Mouse (Mus musculus) erythroblast, embryonic 14.5 days (primary cell): ENCODE results near the gene Pias1.

Experiments used
- GATA1 ChIP-seq: IDR thresholded peaks from 2 replicates; pipeline ENCODE4 v1.6.1; 2012; ENCODE audit warnings: low read length, inconsistent platforms, mixed read lengths
- TAL1 ChIP-seq: IDR thresholded peaks from 3 replicates; pipeline ENCODE4 v1.6.1; 2012; ENCODE audit warnings: low read length, inconsistent platforms, mixed read lengths

DNA sequence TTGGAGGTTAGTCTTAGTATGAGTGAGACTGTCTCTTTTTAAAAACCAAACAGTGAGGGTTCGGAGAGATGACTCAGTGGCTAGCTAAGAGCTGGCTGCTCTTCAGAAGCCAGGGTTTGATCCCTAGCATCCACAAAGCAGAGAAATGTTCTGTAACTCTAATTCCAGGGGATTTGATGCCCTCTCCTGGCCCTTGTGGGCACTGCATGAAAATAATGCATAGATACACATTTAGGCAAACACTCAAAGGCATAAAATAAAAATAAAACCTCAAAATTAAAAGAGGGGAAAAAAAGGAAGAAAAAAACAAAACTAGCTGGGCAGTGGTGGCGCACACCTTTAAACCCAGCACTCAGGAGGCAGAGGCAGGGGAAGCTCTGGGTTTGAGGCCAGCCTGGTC, 13.3 kb downstream of the Pias1 start:
- TF ChIP-seq GATA1, result no peak
- no peak for TF ChIP-seq TAL1
